Mouse (Mus musculus): ENCODE results near the gene Dmwd. TPM values are rescaled to one million over a fixed set of nuclear protein-coding genes. Genes with fewer than 3 reads are reported as not detected.

The Dmwd gene
- polyA plus RNA-seq, 1 experiment: 59.8 TPM

GRCm38 (mm10) chr7:19073504-19073903 is 2.5 kb upstream of the Dmwd start:
- no peak for TF ChIP-seq POLR2A (IDR thresholded peaks at IDR 0.05; ENCODE audit: low read depth, low read length)
- TF ChIP-seq CTCF (conservative IDR thresholded peaks at IDR 0.05; ENCODE audit: insufficient read depth, insufficient read length, low read depth, low read length): peak; percentile 55
- Histone ChIP-seq H3K27ac (ENCODE audit: insufficient read depth, low read depth, low read length) (no peak overlapping the region), H3K4me1 (ENCODE audit: control insufficient read depth, insufficient read depth, low read length) (peaks cover 5% of the 10 kb centered on the region), H3K4me3 (ENCODE audit: insufficient read depth, low read depth, low read length) (no peak overlapping the region), H3K36me3 (ENCODE audit: control insufficient read depth, insufficient read depth, low read length) (no peaks in the 10 kb centered on the region), H3K27me3 (replicated peaks; ENCODE audit: control insufficient read depth, insufficient read depth, low read length) (no peaks in the 10 kb centered on the region)
- DNase-seq: peak; percentile 63
- WGBS: 75% methylated on average over 8 of the region's 9 CpGs

- no peak for DNase-seq
- WGBS: 96% methylated on average over 6 of the region's 6 CpGs
- no peak overlapping the region for H3K27ac ChIP-seq (ENCODE audit: insufficient read depth, low read depth, low read length)
Measured at GRCm38 (mm10) chr7:19074494-19074893, 1.5 kb upstream of the Dmwd start.

GRCm38 (mm10) chr7:19075231-19075630 is 796 bp upstream of the Dmwd start:
- no peak overlapping the region for H3K27ac ChIP-seq (ENCODE audit: insufficient read depth, low read depth, low read length)
- no peaks in the 10 kb centered on the region for H3K27me3 ChIP-seq (replicated peaks; ENCODE audit: control insufficient read depth, insufficient read depth, low read length)
- no peaks in the 10 kb centered on the region for H3K36me3 ChIP-seq (ENCODE audit: control insufficient read depth, insufficient read depth, low read length)
- TF ChIP-seq CTCF (conservative IDR thresholded peaks at IDR 0.05; ENCODE audit: insufficient read depth, insufficient read length, low read depth, low read length): no peak
- no peak for TF ChIP-seq POLR2A (IDR thresholded peaks at IDR 0.05; ENCODE audit: low read depth, low read length)
- no peak for DNase-seq
- 47% methylated on average over 5 of the region's 5 CpGs for WGBS
- peak overlapping the region; percentile 65 for H3K4me3 ChIP-seq (ENCODE audit: insufficient read depth, low read depth, low read length)
- H3K4me1 ChIP-seq (ENCODE audit: control insufficient read depth, insufficient read depth, low read length): peaks cover 5% of the 10 kb centered on the region

More at GRCm38 (mm10) chr7:19074494-19074893, 1.5 kb upstream of the Dmwd start:
- no peak overlapping the region for H3K4me3 ChIP-seq (ENCODE audit: insufficient read depth, low read depth, low read length)
- no peak for TF ChIP-seq CTCF (conservative IDR thresholded peaks at IDR 0.05; ENCODE audit: insufficient read depth, insufficient read length, low read depth, low read length)
- no peak for TF ChIP-seq POLR2A (IDR thresholded peaks at IDR 0.05; ENCODE audit: low read depth, low read length)
- H3K36me3 ChIP-seq (ENCODE audit: control insufficient read depth, insufficient read depth, low read length): no peaks in the 10 kb centered on the region
- peaks cover 5% of the 10 kb centered on the region for H3K4me1 ChIP-seq (ENCODE audit: control insufficient read depth, insufficient read depth, low read length)
- no peaks in the 10 kb centered on the region for H3K27me3 ChIP-seq (replicated peaks; ENCODE audit: control insufficient read depth, insufficient read depth, low read length)

GRCm38 (mm10) chr7:19076586-19076991 is 562 bp downstream of the Dmwd start:
- Histone ChIP-seq H3K36me3 (ENCODE audit: control insufficient read depth, insufficient read depth, low read length) (no peaks in the 10 kb centered on the region), H3K27ac (ENCODE audit: insufficient read depth, low read depth, low read length) (0 out of 2 replicates have a peak overlapping the region, but pooled peaks have one; percentile 28), H3K4me1 (ENCODE audit: control insufficient read depth, insufficient read depth, low read length) (peaks cover 5% of the 10 kb centered on the region), H3K4me3 (ENCODE audit: insufficient read depth, low read depth, low read length) (peak overlapping the region; percentile 65), H3K27me3 (replicated peaks; ENCODE audit: control insufficient read depth, insufficient read depth, low read length) (no peaks in the 10 kb centered on the region)
- TF ChIP-seq CTCF (conservative IDR thresholded peaks at IDR 0.05; ENCODE audit: insufficient read depth, insufficient read length, low read depth, low read length) (no peak), POLR2A (IDR thresholded peaks at IDR 0.05; ENCODE audit: low read depth, low read length) (no peak)
- no peak for DNase-seq
- under 1% methylated on average over 22 of the region's 22 CpGs for WGBS

GRCm38 (mm10) chr7:19077761-19078160 is 1.7 kb downstream of the Dmwd start:
- 46% methylated on average over 14 of the region's 14 CpGs for WGBS
- DNase-seq: peak; percentile 50
- Histone ChIP-seq H3K4me1 (ENCODE audit: control insufficient read depth, insufficient read depth, low read length) (peaks cover 5% of the 10 kb centered on the region), H3K27ac (ENCODE audit: insufficient read depth, low read depth, low read length) (no peak overlapping the region), H3K36me3 (ENCODE audit: control insufficient read depth, insufficient read depth, low read length) (no peaks in the 10 kb centered on the region), H3K27me3 (replicated peaks; ENCODE audit: control insufficient read depth, insufficient read depth, low read length) (no peaks in the 10 kb centered on the region), H3K4me3 (ENCODE audit: insufficient read depth, low read depth, low read length) (no peak overlapping the region)
- no peak for TF ChIP-seq POLR2A (IDR thresholded peaks at IDR 0.05; ENCODE audit: low read depth, low read length)
- no peak for TF ChIP-seq CTCF (conservative IDR thresholded peaks at IDR 0.05; ENCODE audit: insufficient read depth, insufficient read length, low read depth, low read length)

GRCm38 (mm10) chr7:19078732-19079131 is 2.7 kb downstream of the Dmwd start:
- TF ChIP-seq POLR2A (IDR thresholded peaks at IDR 0.05; ENCODE audit: low read depth, low read length) (no peak), CTCF (conservative IDR thresholded peaks at IDR 0.05; ENCODE audit: insufficient read depth, insufficient read length, low read depth, low read length) (no peak)
- Histone ChIP-seq H3K27ac (ENCODE audit: insufficient read depth, low read depth, low read length) (no peak overlapping the region), H3K4me1 (ENCODE audit: control insufficient read depth, insufficient read depth, low read length) (peaks cover 5% of the 10 kb centered on the region), H3K36me3 (ENCODE audit: control insufficient read depth, insufficient read depth, low read length) (no peaks in the 10 kb centered on the region), H3K27me3 (replicated peaks; ENCODE audit: control insufficient read depth, insufficient read depth, low read length) (no peaks in the 10 kb centered on the region), H3K4me3 (ENCODE audit: insufficient read depth, low read depth, low read length) (no peak overlapping the region)
- DNase-seq: no peak
- WGBS: 68% methylated on average over 3 of the region's 3 CpGs

GRCm38 (mm10) chr7:19080451-19080950 is 4.5 kb downstream of the Dmwd start:
- Histone ChIP-seq H3K4me3 (ENCODE audit: insufficient read depth, low read depth, low read length) (no peak overlapping the region), H3K4me1 (ENCODE audit: control insufficient read depth, insufficient read depth, low read length) (peaks cover under 1% of the 10 kb centered on the region), H3K36me3 (ENCODE audit: control insufficient read depth, insufficient read depth, low read length) (no peaks in the 10 kb centered on the region), H3K27me3 (replicated peaks; ENCODE audit: control insufficient read depth, insufficient read depth, low read length) (no peaks in the 10 kb centered on the region), H3K27ac (ENCODE audit: insufficient read depth, low read depth, low read length) (no peak overlapping the region)
- no peak for DNase-seq
- TF ChIP-seq POLR2A (IDR thresholded peaks at IDR 0.05; ENCODE audit: low read depth, low read length) (no peak), CTCF (conservative IDR thresholded peaks at IDR 0.05; ENCODE audit: insufficient read depth, insufficient read length, low read depth, low read length) (no peak)
- WGBS: 81% methylated on average over 19 of the region's 19 CpGs
